8 mouse cellular contexts compared by ENCODE assay signal in genomic region chr3:89392871-89393311, GRCm38 (mm10). TPM values are rescaled to one million over a fixed set of nuclear protein-coding genes. Genes with fewer than 3 reads are reported as not detected.
DNase-seq lines count a peak whose midpoint lies in the region; ATAC-seq and TF ChIP-seq lines count a peak whose summit lies in the region.

No protein-coding gene starts in this region.

- DNase-seq in spleen, adult 2 months (ENCODE audit: low read depth in 1 of 2, low spot score in 2 of 2), result peak in 1 of 2 experiments; percentile 27
- no peak for DNase-seq in spleen, postnatal 14 days (ENCODE audit: low spot score in 2 of 2)
- peak; percentile 56 for DNase-seq in cerebellum, adult 8-10 months
- DNase-seq in heart, embryonic 10.5 days (ENCODE audit: low spot score), result no peak
- DNase-seq in lung, postnatal 4 days, result peak; percentile 55 to 66
- peak; percentile 40 for DNase-seq in yolk sac, embryonic 10.5 days (ENCODE audit: low spot score)
- DNase-seq in right cerebral cortex, adult 18-20 months, result no peak

- no peak for ATAC-seq in kidney, embryonic 16.5 days (ENCODE audit: low FRiP score, low TSS enrichment)

- H3K4me2 ChIP-seq in kidney, embryonic 16.5 days (replicated peaks; ENCODE audit: low read depth, low read length), result peak overlapping the region; percentile 99

- H3K36me3 ChIP-seq in spleen, adult 2 months (ENCODE audit: control insufficient read depth, insufficient read depth, low read length), result no peaks in the 10 kb centered on the region
- no peaks in the 10 kb centered on the region for H3K36me3 ChIP-seq in heart, embryonic 10.5 days
- H3K36me3 ChIP-seq in kidney, embryonic 16.5 days (ENCODE audit: insufficient read depth, low read length), result no peaks in the 10 kb centered on the region

- H3K4me3 ChIP-seq in spleen, adult 2 months (ENCODE audit: extremely low read depth, insufficient read depth, insufficient read length), result peak overlapping the region; percentile 85
- H3K4me3 ChIP-seq in heart, embryonic 10.5 days, result peak overlapping the region; percentile 79
- peak overlapping the region; percentile 73 for H3K4me3 ChIP-seq in kidney, embryonic 16.5 days (ENCODE audit: low read length)

- peak overlapping the region; percentile 80 for H3K9ac ChIP-seq in kidney, embryonic 16.5 days (replicated peaks; ENCODE audit: low read length)

- TF ChIP-seq CTCF in spleen, adult 2 months (IDR thresholded peaks at IDR 0.05; ENCODE audit: extremely low read depth, insufficient read depth, insufficient read length, insufficient replicate concordance), result no peak

- H3K27ac ChIP-seq in spleen, adult 2 months (ENCODE audit: insufficient read depth, low read length), result peak overlapping the region; percentile 88
- H3K27ac ChIP-seq in heart, embryonic 10.5 days, result peak overlapping the region; percentile 93
- peak overlapping the region; percentile 87 for H3K27ac ChIP-seq in kidney, embryonic 16.5 days (ENCODE audit: low read length)

- H3K9me3 ChIP-seq in heart, embryonic 10.5 days, result no peaks in the 10 kb centered on the region
- H3K9me3 ChIP-seq in kidney, embryonic 16.5 days (ENCODE audit: low read length), result no peaks in the 10 kb centered on the region

- under 1% methylated on average over 21 of the region's 24 CpGs for WGBS in spleen, adult 2 months
- under 1% methylated on average over 24 of the region's 24 CpGs for WGBS in heart, embryonic 10.5 days
- under 1% methylated on average over 17 of the region's 24 CpGs for WGBS in kidney, embryonic 16.5 days

- no peaks in the 10 kb centered on the region for H3K27me3 ChIP-seq in spleen, adult 2 months (ENCODE audit: control insufficient read depth, insufficient read depth, low read length)
- H3K27me3 ChIP-seq in heart, embryonic 10.5 days (ENCODE audit: insufficient read depth, poor library complexity, severe bottlenecking), result peaks cover 5% of the 10 kb centered on the region; the same call in 1 of the 2 replicates
- H3K27me3 ChIP-seq in kidney, embryonic 16.5 days (ENCODE audit: insufficient read depth, low read length), result no peaks in the 10 kb centered on the region

- no peak for TF ChIP-seq POLR2A in spleen, adult 2 months (IDR thresholded peaks at IDR 0.05; ENCODE audit: low read depth, low read length)

- peaks cover 37% of the 10 kb centered on the region for H3K4me1 ChIP-seq in spleen, adult 2 months (ENCODE audit: control insufficient read depth, insufficient read depth, insufficient read length)
- peaks cover 85% of the 10 kb centered on the region for H3K4me1 ChIP-seq in heart, embryonic 10.5 days
- peaks cover 46% of the 10 kb centered on the region for H3K4me1 ChIP-seq in kidney, embryonic 16.5 days (ENCODE audit: insufficient read depth, low read length)

RNA-seq across cellular contexts. Expression of gene Zbtb7b, which starts 1.7 kb away (rescaled TPM):
- 54.5 and 58.4 TPM in 2 replicates for polyA plus RNA-seq in spleen, adult 2 months (2012; rRNA removed)
- polyA plus RNA-seq in heart, embryonic 10.5 days (2016; fragmentation: Nextera tagmentation; extraction: Ambion mirVana), result 1.4 and 1.9 TPM in 2 replicates
- 3.3 and 3.5 TPM in 2 replicates for polyA plus RNA-seq in kidney, embryonic 16.5 days (2015; fragmentation: Nextera tagmentation; extraction: Ambion mirVana)

RNA-seq across cellular contexts. Expression of gene Lenep, which starts 9.7 kb away (rescaled TPM):
- 1.5 and 1.9 TPM in 2 replicates for polyA plus RNA-seq in spleen, adult 2 months (2012; rRNA removed)
- polyA plus RNA-seq in heart, embryonic 10.5 days (2016; fragmentation: Nextera tagmentation; extraction: Ambion mirVana), result not detected in 2 replicates
- polyA plus RNA-seq in kidney, embryonic 16.5 days (2015; fragmentation: Nextera tagmentation; extraction: Ambion mirVana), result 0.18 and 1.3 TPM in 2 replicates

RNA-seq across cellular contexts. Expression of gene Flad1, which starts 18.8 kb away (rescaled TPM):
- 39.1 and 43.9 TPM in 2 replicates for polyA plus RNA-seq in spleen, adult 2 months (2012; rRNA removed)
- polyA plus RNA-seq in heart, embryonic 10.5 days (2016; fragmentation: Nextera tagmentation; extraction: Ambion mirVana), result 30.7 and 40.3 TPM in 2 replicates
- polyA plus RNA-seq in kidney, embryonic 16.5 days (2015; fragmentation: Nextera tagmentation; extraction: Ambion mirVana), result 35.0 and 39.3 TPM in 2 replicates

RNA-seq across cellular contexts. Expression of gene Cks1b, which starts 25.3 kb away (rescaled TPM):
- 20.6 and 21.3 TPM in 2 replicates for polyA plus RNA-seq in spleen, adult 2 months (2012; rRNA removed)
- 465 and 589 TPM in 2 replicates for polyA plus RNA-seq in heart, embryonic 10.5 days (2016; fragmentation: Nextera tagmentation; extraction: Ambion mirVana)
- 483 and 495 TPM in 2 replicates for polyA plus RNA-seq in kidney, embryonic 16.5 days (2015; fragmentation: Nextera tagmentation; extraction: Ambion mirVana)

RNA-seq across cellular contexts. Expression of gene Shc1, which starts 25.4 kb away (rescaled TPM):
- polyA plus RNA-seq in spleen, adult 2 months (2012; rRNA removed), result 49.0 and 54.8 TPM in 2 replicates
- polyA plus RNA-seq in heart, embryonic 10.5 days (2016; fragmentation: Nextera tagmentation; extraction: Ambion mirVana), result 72.2 and 79.5 TPM in 2 replicates
- polyA plus RNA-seq in kidney, embryonic 16.5 days (2015; fragmentation: Nextera tagmentation; extraction: Ambion mirVana), result 115 and 118 TPM in 2 replicates

Comparison
In these comparisons a context has a peak if more than half of its experiments do, and no peak if none do; other contexts are left out.
1. DNase-seq: peak in cerebellum, adult 8-10 months (single experiment), lung, postnatal 4 days (2 of 2) and yolk sac, embryonic 10.5 days (single experiment); none in spleen, postnatal 14 days (0 of 2), heart, embryonic 10.5 days (single experiment) and right cerebral cortex, adult 18-20 months (single experiment).
2. RNA of gene Zbtb7b, which starts 1.7 kb away (polyA plus RNA-seq): 54.5 to 58.4 TPM in spleen, adult 2 months; 3.3 to 3.5 TPM in kidney, embryonic 16.5 days and 1.4 to 1.9 TPM in heart, embryonic 10.5 days; every median in the first group is over 10 times any median in the second.
3. Peak in every context shown above with its lines, with median percentiles within 50 percentile points of each other: H3K27ac ChIP-seq and H3K4me3 ChIP-seq.